Mouse (Mus musculus): ENCODE results near the gene Cenpb.

- TF ChIP-seq POLR2A (IDR thresholded peaks at IDR 0.05; ENCODE audit: borderline replicate concordance, control insufficient read depth, low read depth, low read length) (no peak), CTCF (IDR thresholded peaks at IDR 0.05; ENCODE audit: control insufficient read depth, insufficient read depth, low read length) (peak; percentile 76)
These were observed 37.3 kb downstream of the Cenpb start for GRCm38 (mm10) chr2:131142592-131142991.

Measured in bone marrow, adult 2 months (tissue).